Mouse (Mus musculus) heart, embryonic 11.5 days (tissue): ENCODE results near the gene Rasgef1a. TPM values are rescaled to one million over a fixed set of nuclear protein-coding genes. Genes with fewer than 3 reads are reported as not detected.

Source experiments
- ATAC-seq: fragments of 200-750 bp; cut with Nextera tagmentation; replicated peaks from 2 replicates; pipeline ENCODE4 v1.8.0; 2017; ENCODE audit warnings: moderate library complexity; ENCODE audit not compliant: insufficient number of reproducible peaks, low FRiP score, low TSS enrichment
- H3K27ac ChIP-seq: fragments of 300-500 bp; sonication (generic); 2 replicates; pipeline ENCODE4 v1.5.1; 2014; ENCODE audit warnings: mild to moderate bottlenecking, low read depth, low read length
- H3K27me3 ChIP-seq: fragments of 300-500 bp; sonication (generic); 2 replicates; pipeline ENCODE4 v1.6.1; 2014; ENCODE audit warnings: mild to moderate bottlenecking, low read length, mixed read lengths; ENCODE audit not compliant: control insufficient read depth, insufficient read depth
- H3K36me3 ChIP-seq: fragments of 300-500 bp; sonication (generic); 2 replicates; pipeline ENCODE4 v1.6.1; 2014; ENCODE audit warnings: mild to moderate bottlenecking, low read length, moderate library complexity, mixed read lengths; ENCODE audit not compliant: control insufficient read depth, insufficient read depth
- H3K4me1 ChIP-seq: fragments of 300-500 bp; sonication (generic); 2 replicates; pipeline ENCODE4 v1.6.1; 2014; ENCODE audit warnings: low read length; ENCODE audit not compliant: control insufficient read depth, insufficient read depth
- H3K4me2 ChIP-seq: fragments of 300-500 bp; sonication (generic); 2 replicates; pipeline ENCODE4 v1.6.1; 2014; ENCODE audit warnings: mild to moderate bottlenecking, moderate library complexity
- H3K4me3 ChIP-seq: fragments of 300-500 bp; sonication (generic); 2 replicates; pipeline ENCODE4 v1.5.1; 2014; ENCODE audit warnings: low read depth, low read length
- H3K9ac ChIP-seq: fragments of 300-500 bp; sonication (generic); 2 replicates; pipeline ENCODE4 v1.6.1; 2014; ENCODE audit warnings: mild to moderate bottlenecking, low read depth, low read length, moderate library complexity
- H3K9me3 ChIP-seq: fragments of 300-500 bp; sonication (generic); replicated peaks from 2 replicates; pipeline ENCODE4 v1.6.1; 2016; ENCODE audit warnings: low read length; ENCODE audit not compliant: control insufficient read depth
- WGBS: fragments of 180-500 bp; shearing (Covaris S2); extraction: QIAGEN DNeasy Blood & Tissue Kit; methylation state at CpG from one replicate; pipeline ENCODE4 v1.1.7; 2014; ENCODE audit not compliant: insufficient replicate concordance; 5-methylcytosine and 5-hydroxymethylcytosine counted together
- polyA plus RNA-seq: library from polyadenylated mRNA; unstranded; fragments of >200 nt; fragmentation: Nextera tagmentation; extraction: Ambion mirVana; gene quantifications from 2 replicates; pipeline ENCODE4 v1.2.1, GENCODE M21; 2014

Rasgef1a gene
- polyA plus RNA-seq, 1 experiment from 2014 or later, result 0.49 TPM

DNA sequence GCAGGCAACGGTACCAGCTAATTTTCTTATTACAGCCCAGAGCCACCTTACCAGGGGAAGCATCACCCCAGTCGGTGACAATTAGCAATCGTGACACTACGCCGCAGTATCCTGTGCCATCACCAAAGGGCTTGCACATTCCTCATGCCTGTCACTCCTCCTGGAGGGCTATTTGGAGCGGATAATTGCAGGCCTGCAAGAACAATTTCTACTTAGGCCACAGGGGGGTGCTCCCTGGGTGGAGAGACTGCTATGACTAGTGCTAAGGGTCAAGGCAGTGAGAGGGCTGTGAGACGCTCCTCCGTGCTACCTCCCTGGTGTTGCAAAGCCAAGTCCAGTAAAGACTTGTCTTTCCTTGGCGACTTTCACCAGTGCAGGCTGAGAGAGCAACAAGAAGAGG lies 16.1 kb upstream of the Rasgef1a start:
- Histone ChIP-seq H3K4me3 (no peak overlapping the region), H3K9ac (no peak overlapping the region), H3K4me1 (no peaks in the 10 kb centered on the region), H3K27ac (no peak overlapping the region), H3K36me3 (no peaks in the 10 kb centered on the region), H3K4me2 (no peak overlapping the region), H3K9me3 (no peaks in the 10 kb centered on the region), H3K27me3 (peaks cover 12% of the 10 kb centered on the region)
- 0 out of 2 replicates have a peak, but pooled peaks have one; percentile 10 for ATAC-seq
- 40% methylated on average over 9 of the region's 9 CpGs for WGBS

- 19% methylated on average over 3 of the region's 3 CpGs for WGBS
These were observed 10.0 kb upstream of the Rasgef1a start for GRCm38 (mm10) chr6:118001272-118001671.

GRCm38 (mm10) chr6:118007302-118007701 lies 3.9 kb upstream of the Rasgef1a start:
- Histone ChIP-seq H3K4me2 (no peak overlapping the region), H3K4me1 (peaks cover 3% of the 10 kb centered on the region; the same call in 1 of the 2 replicates), H3K36me3 (no peaks in the 10 kb centered on the region), H3K27me3 (peaks cover 27% of the 10 kb centered on the region), H3K4me3 (no peak overlapping the region), H3K9me3 (no peaks in the 10 kb centered on the region), H3K27ac (no peak overlapping the region), H3K9ac (no peak overlapping the region)
- 46% methylated on average over 5 of the region's 5 CpGs for WGBS
- no peak for ATAC-seq

More at GRCm38 (mm10) chr6:118001272-118001671, 10.0 kb upstream of the Rasgef1a start:
- Histone ChIP-seq H3K9me3 (no peaks in the 10 kb centered on the region), H3K9ac (no peak overlapping the region), H3K4me3 (no peak overlapping the region), H3K4me2 (no peak overlapping the region), H3K36me3 (no peaks in the 10 kb centered on the region), H3K27ac (no peak overlapping the region), H3K27me3 (peaks cover 21% of the 10 kb centered on the region), H3K4me1 (no peaks in the 10 kb centered on the region)
- no peak for ATAC-seq

GRCm38 (mm10) chr6:118007843-118008539 lies 3.2 kb upstream of the Rasgef1a start:
- Histone ChIP-seq H3K27me3 (peaks cover 33% of the 10 kb centered on the region), H3K4me3 (no peak overlapping the region), H3K27ac (no peak overlapping the region), H3K36me3 (no peaks in the 10 kb centered on the region), H3K9ac (no peak overlapping the region), H3K4me1 (peaks cover 3% of the 10 kb centered on the region; the same call in 1 of the 2 replicates), H3K4me2 (no peak overlapping the region), H3K9me3 (no peaks in the 10 kb centered on the region)
- WGBS, result 50% methylated on average over 4 of the region's 4 CpGs
- ATAC-seq, result no peak

- ATAC-seq, result no peak
- H3K4me3 ChIP-seq, result no peak overlapping the region
- no peak overlapping the region for H3K4me2 ChIP-seq
- peaks cover 50% of the 10 kb centered on the region for H3K27me3 ChIP-seq
- H3K27ac ChIP-seq, result no peak overlapping the region
- WGBS, result 72% methylated on average over 3 of the region's 3 CpGs
- no peaks in the 10 kb centered on the region for H3K9me3 ChIP-seq
- no peaks in the 10 kb centered on the region for H3K36me3 ChIP-seq
- H3K9ac ChIP-seq, result no peak overlapping the region
- peaks cover 3% of the 10 kb centered on the region; the same call in 1 of the 2 replicates for H3K4me1 ChIP-seq
These were observed 982 bp upstream of the Rasgef1a start for GRCm38 (mm10) chr6:118010256-118010655.

DNA sequence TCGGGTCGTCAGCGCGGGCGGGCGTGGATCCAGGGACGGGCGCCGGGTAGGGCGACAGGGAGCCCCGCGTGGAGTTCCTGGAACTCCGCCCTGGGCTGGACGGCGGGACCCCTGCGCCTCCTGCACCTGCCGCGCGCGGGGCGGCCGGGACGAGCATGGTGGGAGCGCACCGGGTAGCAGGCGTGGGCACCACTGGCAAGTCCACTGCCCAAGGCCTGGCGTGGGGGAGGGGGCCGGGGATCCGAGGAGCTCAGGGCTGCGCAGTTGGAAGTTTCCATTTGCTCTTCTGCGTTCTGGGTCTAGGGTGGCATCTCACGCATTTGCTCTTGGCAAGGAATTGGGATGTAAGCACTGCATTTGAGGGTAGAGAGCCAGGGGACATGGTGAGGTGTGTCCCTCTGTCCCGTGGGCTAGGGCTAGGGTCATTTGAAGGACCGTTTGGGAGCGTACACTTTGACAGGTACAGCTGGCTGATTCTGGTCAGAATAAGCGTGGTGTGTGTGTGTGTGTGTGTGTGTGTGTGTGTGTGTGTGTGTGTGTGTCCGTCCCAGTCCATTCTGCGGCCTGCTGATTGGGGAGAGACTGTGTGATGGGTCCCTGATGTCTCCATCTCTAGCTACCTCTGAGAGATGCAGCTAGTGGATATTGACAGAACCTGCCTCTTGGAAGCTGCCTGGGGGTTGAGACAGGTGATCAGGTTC lies 528 bp downstream of the Rasgef1a start:
- H3K36me3 ChIP-seq, result no peaks in the 10 kb centered on the region
- peak overlapping the region; percentile 10; the same call in 1 of the 2 replicates for H3K9ac ChIP-seq
- peak overlapping the region; percentile 51 for H3K4me3 ChIP-seq
- H3K27ac ChIP-seq, result no peak overlapping the region
- peak overlapping the region; percentile 90 for H3K4me2 ChIP-seq
- peaks cover 50% of the 10 kb centered on the region for H3K27me3 ChIP-seq
- no peaks in the 10 kb centered on the region for H3K9me3 ChIP-seq
- no peak for ATAC-seq
- 12% methylated on average over 31 of the region's 38 CpGs for WGBS
- H3K4me1 ChIP-seq, result peaks cover 3% of the 10 kb centered on the region; the same call in 1 of the 2 replicates

DNA sequence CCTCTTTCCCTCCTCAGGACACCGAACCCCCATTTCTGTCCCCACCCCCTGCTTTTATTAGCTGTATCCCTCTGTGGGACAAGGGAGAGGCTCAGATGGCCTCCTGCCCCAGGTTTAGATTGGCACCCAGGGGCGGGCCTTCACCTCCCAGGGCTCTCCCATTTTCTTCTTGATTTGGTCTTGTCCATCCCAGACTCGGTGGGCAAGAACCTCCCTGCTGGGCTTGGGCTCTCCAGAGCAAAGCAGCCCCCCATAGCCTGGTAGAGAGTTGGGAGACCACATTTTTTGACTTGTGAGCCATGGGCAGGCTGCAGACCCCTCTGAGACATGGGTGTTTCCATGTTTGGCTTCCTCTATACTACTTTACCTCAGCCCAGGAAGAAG lies 1.1 kb downstream of the Rasgef1a start:
- no peaks in the 10 kb centered on the region for H3K9me3 ChIP-seq
- no peak overlapping the region for H3K9ac ChIP-seq
- H3K4me2 ChIP-seq, result no peak overlapping the region
- no peaks in the 10 kb centered on the region for H3K36me3 ChIP-seq
- no peak overlapping the region for H3K27ac ChIP-seq
- peaks cover 3% of the 10 kb centered on the region; the same call in 1 of the 2 replicates for H3K4me1 ChIP-seq
- 58% methylated on average over 3 of the region's 3 CpGs for WGBS
- peaks cover 50% of the 10 kb centered on the region for H3K27me3 ChIP-seq
- no peak for ATAC-seq
- no peak overlapping the region for H3K4me3 ChIP-seq

GRCm38 (mm10) chr6:118012987-118013866 lies 2.0 kb downstream of the Rasgef1a start:
- Histone ChIP-seq H3K4me2 (no peak overlapping the region), H3K27me3 (peaks cover 50% of the 10 kb centered on the region), H3K4me1 (peaks cover 3% of the 10 kb centered on the region; the same call in 1 of the 2 replicates), H3K9ac (no peak overlapping the region), H3K9me3 (no peaks in the 10 kb centered on the region), H3K36me3 (no peaks in the 10 kb centered on the region), H3K4me3 (no peak overlapping the region), H3K27ac (no peak overlapping the region)
- ATAC-seq, result no peak
- WGBS, result 66% methylated on average over 11 of the region's 11 CpGs
